Mouse (Mus musculus) stomach, embryonic 15.5 days (tissue): ENCODE results near the gene Cdipt. TPM values are rescaled to one million over a fixed set of nuclear protein-coding genes. Genes with fewer than 3 reads are reported as not detected.

Source experiments
- ATAC-seq: fragments of 200-750 bp; cut with Nextera tagmentation; 2 replicates; pipeline ENCODE4 v1.8.0; 2017; ENCODE audit warnings: low read depth, moderate number of reproducible peaks, moderate TSS enrichment; ENCODE audit not compliant: insufficient read depth, low FRiP score
- H3K27ac ChIP-seq: fragments of 300-500 bp; sonication (generic); 2 replicates; pipeline ENCODE4 v1.5.1; 2015; ENCODE audit warnings: mild to moderate bottlenecking, inconsistent platforms
- H3K27me3 ChIP-seq: fragments of 300-500 bp; sonication (generic); replicated peaks from 2 replicates; pipeline ENCODE4 v1.6.1; 2015; ENCODE audit warnings: inconsistent platforms
- H3K36me3 ChIP-seq: fragments of 300-500 bp; sonication (generic); 2 replicates; pipeline ENCODE4 v1.6.1; 2015; ENCODE audit warnings: inconsistent platforms
- H3K4me1 ChIP-seq: fragments of 300-500 bp; sonication (generic); 2 replicates; pipeline ENCODE4 v1.6.1; 2015; ENCODE audit warnings: inconsistent platforms
- H3K4me2 ChIP-seq: fragments of 300-500 bp; sonication (generic); 2 replicates; pipeline ENCODE4 v1.6.1; 2015; ENCODE audit warnings: mild to moderate bottlenecking, inconsistent platforms
- H3K4me3 ChIP-seq: fragments of 300-500 bp; sonication (generic); replicated peaks from 2 replicates; pipeline ENCODE4 v1.5.1; 2015; ENCODE audit warnings: inconsistent platforms
- H3K9ac ChIP-seq: fragments of 300-500 bp; sonication (generic); 2 replicates; pipeline ENCODE4 v1.6.1; 2015; ENCODE audit warnings: inconsistent platforms
- H3K9me3 ChIP-seq: fragments of 300-500 bp; sonication (generic); 2 replicates; pipeline ENCODE4 v1.6.1; 2016; ENCODE audit warnings: inconsistent platforms
- WGBS: fragments of 180-500 bp; shearing (Covaris S2); methylation state at CpG from one replicate; pipeline ENCODE4 v1.1.7; 2015; 5-methylcytosine and 5-hydroxymethylcytosine counted together
- polyA plus RNA-seq: library from polyadenylated mRNA; unstranded; fragments of >200 nt; fragmentation: Nextera tagmentation; extraction: Ambion mirVana; gene quantifications from 2 replicates; pipeline ENCODE4 v1.2.1, GENCODE M21; 2015

The Cdipt gene
- polyA plus RNA-seq, 1 experiment from 2014 or later, result 113 TPM

GRCm38 (mm10) chr7:127003620-127004019, 27.9 kb downstream of the Cdipt start:
- H3K4me2 ChIP-seq, result no peak overlapping the region
- peaks cover 5% of the 10 kb centered on the region for H3K4me1 ChIP-seq
- 83% methylated on average over 5 of the region's 5 CpGs for WGBS
- no peak overlapping the region for H3K27ac ChIP-seq
- H3K4me3 ChIP-seq, result no peak overlapping the region
- no peak for ATAC-seq
- H3K9me3 ChIP-seq, result no peaks in the 10 kb centered on the region
- no peaks in the 10 kb centered on the region for H3K36me3 ChIP-seq
- H3K27me3 ChIP-seq, result no peaks in the 10 kb centered on the region
- no peak overlapping the region for H3K9ac ChIP-seq

GRCm38 (mm10) chr7:127004122-127004875, 28.6 kb downstream of the Cdipt start:
- no peak overlapping the region for H3K4me2 ChIP-seq
- H3K4me1 ChIP-seq, result peaks cover 12% of the 10 kb centered on the region
- no peak overlapping the region for H3K27ac ChIP-seq
- WGBS, result 79% methylated on average over 4 of the region's 4 CpGs
- ATAC-seq, result no peak
- no peak overlapping the region for H3K4me3 ChIP-seq
- H3K36me3 ChIP-seq, result no peaks in the 10 kb centered on the region
- H3K27me3 ChIP-seq, result no peaks in the 10 kb centered on the region
- no peak overlapping the region for H3K9ac ChIP-seq
- no peaks in the 10 kb centered on the region for H3K9me3 ChIP-seq

- H3K9me3 ChIP-seq, result no peaks in the 10 kb centered on the region
- H3K9ac ChIP-seq, result no peak overlapping the region
- H3K36me3 ChIP-seq, result no peaks in the 10 kb centered on the region
- ATAC-seq, result no peak
- H3K4me1 ChIP-seq, result peaks cover 15% of the 10 kb centered on the region
- 86% methylated on average over 6 of the region's 6 CpGs for WGBS
- peak overlapping the region; percentile 95; the same call in 1 of the 2 replicates for H3K27ac ChIP-seq
- no peak overlapping the region for H3K4me3 ChIP-seq
- H3K27me3 ChIP-seq, result no peaks in the 10 kb centered on the region
- no peak overlapping the region for H3K4me2 ChIP-seq
Observed at GRCm38 (mm10) chr7:127007313-127008024, 31.8 kb downstream of the Cdipt start.

- H3K4me2 ChIP-seq, result peak overlapping the region; percentile 37
- peak overlapping the region; percentile 95 for H3K27ac ChIP-seq
- no peaks in the 10 kb centered on the region for H3K27me3 ChIP-seq
- peaks cover 15% of the 10 kb centered on the region for H3K4me1 ChIP-seq
- 37% methylated on average over 9 of the region's 9 CpGs for WGBS
- no peak overlapping the region for H3K9ac ChIP-seq
- no peaks in the 10 kb centered on the region for H3K9me3 ChIP-seq
- ATAC-seq, result peak; percentile 92
- no peak overlapping the region for H3K4me3 ChIP-seq
- peaks cover 8% of the 10 kb centered on the region for H3K36me3 ChIP-seq
Observed at GRCm38 (mm10) chr7:127008239-127009019, 32.7 kb downstream of the Cdipt start.

- Histone ChIP-seq H3K36me3 (peaks cover 8% of the 10 kb centered on the region), H3K9me3 (no peaks in the 10 kb centered on the region), H3K4me3 (no peak overlapping the region), H3K4me2 (peak overlapping the region; percentile 9; the same call in 1 of the 2 replicates), H3K27ac (peak overlapping the region; percentile 95), H3K4me1 (peaks cover 20% of the 10 kb centered on the region), H3K27me3 (no peaks in the 10 kb centered on the region), H3K9ac (no peak overlapping the region)
- WGBS, result 80% methylated on average over 17 of the region's 17 CpGs
- ATAC-seq, result no peak
Observed at GRCm38 (mm10) chr7:127009307-127010085, 33.8 kb downstream of the Cdipt start.

- Histone ChIP-seq H3K4me3 (no peak overlapping the region), H3K27ac (no peak overlapping the region)
- 89% methylated on average over 2 of the region's 2 CpGs for WGBS
Observed at GRCm38 (mm10) chr7:127011051-127011450, 35.3 kb downstream of the Cdipt start.

GRCm38 (mm10) chr7:127011717-127012116, 36.0 kb downstream of the Cdipt start:
- ATAC-seq, result no peak
- 77% methylated on average over 2 of the region's 2 CpGs for WGBS
- no peak overlapping the region for H3K4me3 ChIP-seq
- no peaks in the 10 kb centered on the region for H3K9me3 ChIP-seq
- no peak overlapping the region for H3K4me2 ChIP-seq
- H3K36me3 ChIP-seq, result peaks cover 12% of the 10 kb centered on the region
- H3K27me3 ChIP-seq, result no peaks in the 10 kb centered on the region
- H3K27ac ChIP-seq, result no peak overlapping the region
- H3K4me1 ChIP-seq, result peaks cover 31% of the 10 kb centered on the region
- H3K9ac ChIP-seq, result no peak overlapping the region

More at GRCm38 (mm10) chr7:127011051-127011450, 35.3 kb downstream of the Cdipt start:
- Histone ChIP-seq H3K27me3 (no peaks in the 10 kb centered on the region), H3K9me3 (no peaks in the 10 kb centered on the region), H3K4me2 (no peak overlapping the region), H3K36me3 (peaks cover 12% of the 10 kb centered on the region), H3K9ac (no peak overlapping the region), H3K4me1 (peaks cover 29% of the 10 kb centered on the region)
- no peak for ATAC-seq

- ATAC-seq, result no peak
- Histone ChIP-seq H3K4me1 (peaks cover 31% of the 10 kb centered on the region), H3K4me2 (no peak overlapping the region), H3K36me3 (peaks cover 12% of the 10 kb centered on the region), H3K27ac (no peak overlapping the region), H3K27me3 (no peaks in the 10 kb centered on the region), H3K9me3 (no peaks in the 10 kb centered on the region), H3K4me3 (no peak overlapping the region), H3K9ac (no peak overlapping the region)
- 82% methylated on average over 6 of the region's 6 CpGs for WGBS
Observed at GRCm38 (mm10) chr7:127012374-127012773, 36.7 kb downstream of the Cdipt start.

GRCm38 (mm10) chr7:127012845-127013244, 37.1 kb downstream of the Cdipt start:
- Histone ChIP-seq H3K9ac (no peak overlapping the region), H3K4me2 (no peak overlapping the region), H3K27me3 (no peaks in the 10 kb centered on the region), H3K27ac (no peak overlapping the region), H3K4me3 (no peak overlapping the region), H3K4me1 (peaks cover 34% of the 10 kb centered on the region), H3K9me3 (no peaks in the 10 kb centered on the region), H3K36me3 (peaks cover 12% of the 10 kb centered on the region)
- WGBS, result 92% methylated on average over 10 of the region's 10 CpGs
- ATAC-seq, result no peak

GRCm38 (mm10) chr7:127013385-127013784, 37.7 kb downstream of the Cdipt start:
- peaks cover 36% of the 10 kb centered on the region for H3K4me1 ChIP-seq
- 91% methylated on average over 6 of the region's 6 CpGs for WGBS
- no peaks in the 10 kb centered on the region for H3K9me3 ChIP-seq
- no peak overlapping the region for H3K9ac ChIP-seq
- no peak for ATAC-seq
- no peak overlapping the region for H3K27ac ChIP-seq
- H3K36me3 ChIP-seq, result peaks cover 12% of the 10 kb centered on the region
- H3K4me2 ChIP-seq, result peak overlapping the region; percentile 64
- H3K27me3 ChIP-seq, result no peaks in the 10 kb centered on the region
- 0 out of 2 replicates have a peak overlapping the region, but pooled peaks have one; percentile 51 for H3K4me3 ChIP-seq

- Histone ChIP-seq H3K36me3 (peaks cover 12% of the 10 kb centered on the region), H3K27ac (peak within 1 kb of the TSS; percentile 46), H3K9me3 (no peaks in the 10 kb centered on the region), H3K27me3 (no peaks in the 10 kb centered on the region), H3K4me3 (peak within 1 kb of the TSS; percentile 71), H3K4me2 (peak within 1 kb of the TSS; percentile 86), H3K4me1 (peaks cover 36% of the 10 kb centered on the region), H3K9ac (peak within 1 kb of the TSS; percentile 22; the same call in 1 of the 2 replicates)
- ATAC-seq, result no peak
- WGBS, result 20% methylated on average over 11 of the region's 11 CpGs
Observed at GRCm38 (mm10) chr7:127014320-127014719, 38.6 kb downstream of the Cdipt start, which contains the start of gene Mvp. Gene Mvp, minus strand, starts transcription at chr7:127014621.
